Mouse (Mus musculus) embryo, embryonic 11 days (tissue): ENCODE data around the gene Kmt2b.
A peak's percentile ranks its signal among the peaks of the same experiment; 100 is the strongest.

Experiments used
- DNase-seq: peaks from one replicate; pipeline ENCODE4 v3.0.0-alpha.2; 2015

The Kmt2b gene

DNA sequence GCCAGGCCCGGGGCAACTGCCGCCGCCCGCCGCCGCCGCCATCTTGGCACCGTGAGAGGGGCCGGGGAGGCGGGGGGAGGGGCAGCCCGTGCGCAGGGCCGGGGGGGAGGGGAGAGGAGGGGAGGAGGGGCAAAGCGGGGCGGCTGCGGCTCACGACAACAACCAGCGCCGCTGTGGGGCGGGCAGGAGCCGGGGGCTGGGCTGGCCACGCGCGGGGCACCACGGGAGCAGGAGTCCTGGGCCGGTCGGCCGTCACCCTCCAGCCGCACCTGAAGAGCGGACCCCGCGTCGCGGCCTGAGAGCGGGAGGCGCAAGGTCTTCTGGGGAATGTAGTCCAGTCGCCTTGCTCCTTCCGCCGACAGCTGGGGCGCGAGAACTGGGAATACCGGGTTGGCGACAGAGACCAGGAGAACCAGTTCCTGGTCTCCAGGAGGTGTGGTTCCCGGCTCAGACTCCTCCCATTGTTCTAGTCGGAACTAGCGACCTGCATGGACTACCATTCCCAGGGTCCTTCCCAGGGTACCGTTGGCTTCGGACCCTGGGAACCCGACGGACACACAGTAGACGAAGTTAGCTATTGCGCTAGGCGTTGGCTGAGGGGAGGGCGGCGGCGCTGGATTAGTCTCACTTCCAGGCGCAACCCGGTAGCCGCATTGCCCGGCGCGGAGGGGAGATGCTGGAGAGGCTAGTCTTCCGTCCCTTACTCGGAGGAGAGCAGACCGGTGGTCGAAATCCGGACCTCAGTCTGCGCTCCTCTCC, at the start of gene Kmt2b:
Kmt2b (minus strand) TSS at position 51 of the 759 bp plus-strand sequence.
- DNase-seq, result peak; percentile 99

DNA sequence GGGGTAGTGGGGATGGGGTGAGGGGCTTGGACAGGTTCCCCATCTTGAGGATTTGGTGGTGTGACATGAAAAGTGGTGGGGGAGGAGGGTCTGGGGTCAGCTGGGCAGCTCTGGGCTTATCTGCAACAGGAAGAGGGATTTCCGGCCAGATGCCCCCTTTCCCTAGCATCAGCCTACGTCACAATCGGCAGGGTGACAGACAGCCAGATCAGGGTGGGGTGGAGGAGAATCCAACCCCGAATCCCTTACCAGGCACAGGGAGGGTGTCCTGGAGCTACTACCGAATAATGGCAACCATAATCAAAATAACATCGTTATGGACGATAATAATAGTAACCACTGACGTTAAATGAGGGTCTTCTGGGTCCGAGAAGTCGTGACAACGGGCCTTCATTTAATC, 47.9 kb upstream of the Kmt2b start:
- peak; percentile 13 for DNase-seq

DNA sequence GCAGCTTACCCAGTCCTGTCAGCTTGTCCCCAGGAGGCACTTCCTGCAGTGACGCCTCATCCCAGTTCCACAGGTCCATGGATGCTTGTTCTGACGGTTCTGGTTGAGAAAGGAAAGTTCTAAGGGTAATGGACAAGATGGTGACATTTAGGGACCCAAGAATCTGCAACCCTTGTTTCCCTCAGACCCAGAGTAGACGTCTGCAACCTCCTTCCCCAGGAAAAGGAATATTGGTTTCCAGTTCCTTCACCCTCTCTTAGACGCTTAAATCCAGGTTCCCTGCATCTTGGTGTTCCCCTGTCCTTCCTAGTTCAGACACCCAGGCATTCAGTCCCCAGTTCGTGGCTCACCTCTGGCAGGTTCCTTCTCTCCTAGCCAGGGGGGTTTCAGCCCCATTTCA, 47.2 kb upstream of the Kmt2b start, which contains the start of gene Etv2:
Etv2 (minus strand) TSS at position 101 of the 400 bp plus-strand sequence.
- no peak for DNase-seq

DNA sequence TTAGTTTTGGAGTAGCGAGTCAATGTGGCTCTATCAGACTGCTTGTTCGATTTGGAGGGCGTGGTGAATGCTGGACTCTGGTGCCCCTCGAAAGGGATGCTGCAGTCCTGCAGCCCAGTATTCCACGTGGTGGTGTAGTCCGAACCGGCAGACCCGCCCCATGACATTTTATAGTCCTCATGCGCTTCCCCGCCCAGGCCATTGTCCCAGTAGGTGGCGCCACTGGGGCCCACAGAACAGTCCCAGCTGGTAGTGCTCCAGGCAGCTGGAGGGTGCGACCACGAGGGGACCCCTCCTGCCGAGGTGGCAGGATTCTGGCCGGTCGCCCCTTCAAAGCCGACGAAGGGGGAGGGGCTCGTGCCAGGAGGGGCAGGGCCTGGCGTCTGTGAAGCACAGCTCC, 46.1 kb upstream of the Kmt2b start:
- peak; percentile 80 for DNase-seq

DNA sequence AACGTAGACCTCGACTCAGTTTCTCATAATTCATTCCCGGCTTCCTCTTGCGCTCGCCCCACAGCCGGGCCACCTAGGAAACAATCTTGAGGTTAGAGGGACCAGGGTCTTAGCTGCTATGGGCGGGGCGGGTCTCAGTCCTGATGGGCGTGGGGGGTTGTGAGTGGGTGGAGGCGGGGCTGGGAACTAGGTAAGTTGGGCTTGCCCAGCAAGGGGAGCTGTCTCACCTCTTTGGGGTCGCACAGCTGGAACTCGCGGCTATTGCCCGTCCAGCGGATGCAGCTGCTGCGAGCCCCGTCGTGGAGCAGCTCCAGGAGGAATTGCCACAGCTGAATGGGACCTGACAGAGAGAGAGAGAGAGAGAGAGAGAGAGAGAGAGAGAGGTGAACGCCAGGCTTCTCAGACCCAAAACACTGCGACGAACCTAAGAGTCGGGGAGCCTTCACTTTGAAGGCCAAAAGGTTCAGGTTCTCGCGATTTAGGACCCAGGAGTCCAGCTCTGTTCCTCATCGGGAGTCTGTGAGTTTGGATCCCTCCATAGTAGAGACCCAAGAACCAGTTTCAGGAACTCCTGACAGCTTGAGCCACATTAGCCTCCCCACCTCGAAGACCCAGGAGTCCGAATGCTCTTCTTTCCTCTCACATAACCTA, 45.4 kb upstream of the Kmt2b start:
- DNase-seq, result no peak

DNA sequence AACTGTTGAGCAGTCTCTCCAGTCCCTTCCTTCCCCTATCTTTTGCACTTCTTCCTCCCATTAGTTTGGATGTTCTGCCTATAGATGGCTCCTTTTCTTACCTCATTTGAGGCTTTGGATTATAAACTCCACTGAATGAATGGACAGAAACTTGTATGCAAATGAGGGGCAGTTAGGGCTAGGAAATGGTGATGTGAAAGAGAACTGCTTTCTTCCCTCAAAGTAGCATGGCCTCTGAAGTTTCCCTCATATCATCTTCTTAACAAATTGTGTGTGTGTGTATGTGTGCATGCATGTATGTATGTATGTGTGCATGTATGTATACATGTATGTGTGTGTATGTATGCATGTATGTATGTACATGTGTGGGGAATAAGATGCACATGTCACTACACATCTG, 40.5 kb upstream of the Kmt2b start:
- DNase-seq, result no peak

DNA sequence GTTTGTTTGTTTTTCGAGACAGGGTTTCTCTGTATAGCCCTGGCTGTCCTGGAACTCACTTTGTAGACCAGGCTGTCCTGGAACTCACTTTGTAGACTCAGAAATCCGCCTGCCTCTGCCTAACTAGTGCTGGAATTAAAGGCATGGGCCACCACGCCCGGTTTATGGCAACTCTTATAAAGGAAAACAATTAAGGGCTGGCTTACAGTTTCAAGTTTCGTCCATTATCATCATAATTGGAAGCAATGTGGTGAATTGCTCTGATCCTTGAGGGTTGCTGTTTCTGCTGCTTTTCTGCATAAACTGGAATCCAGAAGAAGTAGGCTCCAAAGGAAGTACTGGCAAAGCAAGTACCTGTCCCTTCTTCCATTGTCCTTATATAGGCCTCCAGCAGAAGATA, 38.1 kb upstream of the Kmt2b start:
- no peak for DNase-seq

DNA sequence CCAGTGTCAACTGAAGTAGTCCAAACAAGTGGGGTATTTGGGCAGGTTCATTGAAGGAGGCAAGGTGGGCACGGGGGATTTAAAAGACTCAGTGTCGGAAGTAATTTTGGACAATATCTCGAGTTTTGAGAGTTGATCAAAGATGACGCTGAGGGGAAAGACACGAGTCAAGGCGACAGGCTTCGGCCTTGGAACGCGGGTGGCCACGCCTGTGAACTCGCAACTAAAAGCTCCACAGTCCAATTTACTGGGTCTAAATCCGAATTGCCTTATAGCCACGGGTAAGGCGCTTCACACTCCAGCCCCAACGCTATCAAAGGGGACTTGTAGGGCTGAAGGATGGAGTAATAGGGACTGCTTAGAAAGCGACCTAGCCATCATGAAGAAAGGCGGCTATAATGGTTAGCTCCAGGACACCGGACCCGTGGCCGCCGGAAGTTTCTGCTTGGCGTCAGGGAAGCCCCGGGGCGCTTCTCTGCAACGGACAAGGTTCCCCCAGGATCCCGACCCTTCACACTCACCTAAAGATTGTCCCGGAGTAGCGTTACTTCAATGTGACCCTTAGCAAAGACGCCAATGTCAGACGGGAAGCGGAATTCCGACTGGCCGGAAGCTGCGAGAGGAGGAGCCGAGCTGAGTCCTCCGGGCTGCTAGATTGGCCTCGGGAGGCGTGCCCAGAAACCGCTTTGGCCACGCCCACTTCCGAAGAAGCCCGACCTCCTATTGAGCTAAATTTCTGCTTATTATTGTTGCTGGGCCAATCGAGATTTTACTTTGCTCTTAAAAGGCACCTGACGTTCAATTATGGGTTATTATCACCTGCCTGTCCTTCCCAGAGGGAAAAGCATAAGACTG, 37.2 kb upstream of the Kmt2b start, which contains the start of gene Cox6b1:
Cox6b1 (minus strand) TSS at position 622 of the 855 bp plus-strand sequence.
- DNase-seq, result peak; percentile 95

DNA sequence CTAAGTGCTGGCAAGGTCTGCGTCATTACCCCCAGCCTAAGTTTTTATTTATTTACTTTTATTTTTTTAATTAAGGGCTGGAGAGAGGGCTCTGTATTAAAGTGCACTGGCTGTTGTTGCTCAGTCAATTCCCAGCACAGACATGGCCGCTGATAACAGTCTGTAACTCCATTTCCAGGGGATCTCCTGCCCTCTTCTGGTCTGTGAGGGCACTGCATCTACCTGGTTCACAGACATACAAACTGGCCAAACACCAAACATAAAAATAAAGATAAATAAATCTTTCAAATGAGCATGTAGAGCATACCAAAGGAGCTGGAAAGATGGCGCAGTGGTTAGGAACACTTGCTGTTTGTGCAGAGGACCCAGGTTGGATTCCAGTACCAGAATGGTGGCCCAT, 30.7 kb upstream of the Kmt2b start:
- no peak for DNase-seq

DNA sequence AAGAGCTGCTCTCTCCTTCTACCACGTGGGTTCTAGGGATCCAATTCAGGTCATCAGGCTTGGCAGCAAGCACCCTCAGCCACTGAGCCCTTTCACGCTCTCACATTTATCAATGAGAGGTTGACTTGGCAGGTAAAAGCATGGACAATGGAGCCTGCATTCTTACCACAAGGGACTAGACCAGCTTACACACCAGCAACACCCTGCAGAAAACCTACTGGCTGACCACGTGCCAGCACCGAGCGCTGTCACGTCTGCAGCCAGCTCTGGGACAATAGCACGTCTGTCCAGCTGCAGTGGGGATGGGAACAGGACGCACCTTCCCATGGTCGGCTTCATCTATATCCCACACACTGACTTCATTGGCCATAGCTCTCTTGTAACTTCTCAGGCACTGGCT, 30.1 kb upstream of the Kmt2b start:
- no peak for DNase-seq

DNA sequence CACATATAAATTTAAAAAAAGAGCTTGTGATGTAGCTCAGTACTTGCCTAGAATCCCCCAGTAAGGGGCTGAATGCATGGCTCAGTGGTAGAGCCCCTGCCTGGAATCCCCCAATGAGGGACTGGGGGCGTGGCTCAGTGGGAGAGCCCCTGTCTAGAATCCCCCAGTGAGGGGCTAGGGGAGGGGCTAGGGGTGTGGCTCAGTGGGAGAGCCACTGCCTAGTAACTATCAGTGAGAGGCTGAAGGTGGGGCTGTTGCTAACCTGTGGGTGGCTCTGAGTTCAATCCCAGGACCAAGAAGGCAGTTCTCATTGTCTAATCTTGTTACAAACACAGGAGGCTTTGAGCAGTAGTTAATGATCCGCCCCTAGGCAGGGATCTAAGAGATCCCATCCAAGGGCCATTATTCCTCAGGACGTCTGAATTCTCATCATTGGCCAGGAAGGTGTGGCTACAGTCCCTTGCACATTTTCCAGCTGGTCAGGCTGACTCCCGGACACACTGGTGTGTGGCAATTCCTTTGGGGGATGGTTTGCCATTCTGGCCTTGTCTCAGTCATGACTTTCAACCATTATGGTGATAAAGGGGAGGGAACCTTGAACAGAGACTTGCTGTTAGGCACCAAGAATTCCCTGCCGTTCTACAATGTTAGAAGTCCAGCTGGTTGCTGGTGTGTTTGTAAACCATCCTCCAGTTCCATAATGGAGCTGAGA, 26.7 kb upstream of the Kmt2b start:
- DNase-seq, result no peak

DNA sequence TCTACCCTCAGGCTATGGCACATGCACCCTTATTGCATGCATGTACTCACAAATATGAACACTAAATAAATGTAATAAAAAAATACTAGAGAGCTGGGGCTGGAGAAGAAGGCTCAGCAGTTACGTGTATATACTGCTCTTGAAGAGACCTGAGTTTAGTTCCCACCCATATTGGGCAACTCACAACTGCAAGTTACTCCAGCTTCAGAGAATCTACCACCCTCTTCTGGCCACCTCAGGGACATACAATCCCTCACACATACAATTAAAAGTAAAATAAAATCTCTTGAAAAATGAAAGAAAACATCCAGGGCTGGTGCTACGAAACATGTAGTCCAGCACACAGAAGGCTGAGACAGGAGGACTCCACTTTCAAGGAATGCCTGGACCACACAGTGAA, 25.9 kb upstream of the Kmt2b start:
- no peak for DNase-seq

DNA sequence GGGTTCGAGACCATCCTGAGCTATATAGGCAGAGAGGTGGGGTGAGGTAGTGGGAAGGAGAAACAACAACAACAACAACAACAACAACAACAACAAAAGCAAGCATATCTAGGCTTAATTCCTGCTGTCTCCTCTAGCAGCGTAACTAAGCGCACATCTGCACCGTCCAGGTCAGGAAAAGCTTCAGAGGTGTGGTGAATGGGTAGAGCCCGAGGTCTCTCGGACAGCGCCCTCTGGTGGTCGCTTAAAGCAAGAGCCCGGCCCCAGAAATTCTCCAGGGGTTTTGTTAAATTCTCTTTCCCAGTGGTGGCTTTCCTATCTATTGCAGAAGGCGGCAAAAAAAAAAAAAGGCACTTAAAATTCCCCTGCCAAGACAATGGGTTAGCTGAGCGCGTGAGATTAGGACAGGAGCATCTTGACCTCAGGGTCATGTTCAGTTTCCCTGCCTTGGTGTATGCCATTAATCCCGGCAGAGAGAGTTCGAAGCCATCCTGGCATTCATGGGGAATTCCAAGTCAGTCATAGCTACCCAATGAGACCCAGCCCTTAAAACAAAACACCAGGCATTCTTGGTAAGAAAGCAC, 25.1 kb upstream of the Kmt2b start:
- peak; percentile 74 for DNase-seq

DNA sequence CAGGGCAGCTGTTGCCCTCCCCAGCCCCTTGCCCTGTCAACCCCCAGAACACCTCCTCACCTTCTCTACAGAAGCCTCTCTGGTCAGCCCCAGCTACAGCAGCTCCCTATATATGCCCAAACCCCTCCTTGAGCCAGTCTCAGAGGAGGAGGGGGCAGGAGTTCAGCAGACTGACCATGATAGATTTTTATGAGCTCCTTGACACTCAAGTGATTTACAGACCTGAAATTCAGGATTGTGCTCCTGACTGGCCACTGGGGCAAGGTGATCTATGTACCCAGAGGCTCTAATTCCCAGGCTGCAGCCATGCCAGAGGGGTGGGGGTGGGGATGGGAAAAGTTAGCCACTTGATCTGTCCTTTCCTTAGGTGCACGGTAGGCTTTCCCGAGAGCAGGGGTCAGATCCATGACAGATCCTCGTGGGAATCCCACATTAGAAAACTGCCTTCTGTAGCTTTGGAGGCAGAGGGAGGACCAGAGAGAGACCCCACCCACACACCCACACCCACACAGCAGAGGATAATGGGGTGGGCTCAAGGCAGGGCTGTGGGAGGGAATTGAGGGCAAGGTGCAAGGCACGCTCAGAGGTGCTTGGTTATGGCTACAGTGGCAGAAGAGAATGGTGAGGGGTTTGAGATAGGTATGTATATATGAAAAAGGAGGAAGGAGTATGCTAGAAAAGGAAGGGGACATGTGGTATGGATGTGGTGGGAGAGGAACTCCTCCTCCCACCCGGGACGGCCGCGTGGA, 24.3 kb upstream of the Kmt2b start, which contains the start of gene Upk1a:
Upk1a (minus strand) TSS at position 194 of the 749 bp plus-strand sequence.
- peak; percentile 24 for DNase-seq

DNA sequence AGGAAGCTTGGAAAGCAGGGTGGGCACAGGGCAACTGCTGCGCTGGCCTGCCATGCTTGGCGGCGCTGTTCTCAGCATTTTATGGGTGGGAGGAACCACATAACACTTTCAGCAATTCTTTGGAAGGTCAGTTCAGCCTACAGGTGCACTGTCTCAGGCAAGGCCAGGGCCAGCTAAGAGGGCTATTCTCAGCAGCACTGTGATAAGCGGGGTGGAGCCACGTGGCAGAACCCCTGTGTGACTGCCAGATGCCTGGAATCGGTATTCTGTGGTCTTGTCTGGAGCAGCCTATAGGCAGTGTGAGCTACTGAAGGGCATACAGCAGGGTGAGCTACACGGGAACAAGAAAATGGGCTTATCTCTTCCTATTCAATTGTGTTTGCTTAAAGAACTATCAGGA, 21.5 kb upstream of the Kmt2b start:
- DNase-seq, result no peak

DNA sequence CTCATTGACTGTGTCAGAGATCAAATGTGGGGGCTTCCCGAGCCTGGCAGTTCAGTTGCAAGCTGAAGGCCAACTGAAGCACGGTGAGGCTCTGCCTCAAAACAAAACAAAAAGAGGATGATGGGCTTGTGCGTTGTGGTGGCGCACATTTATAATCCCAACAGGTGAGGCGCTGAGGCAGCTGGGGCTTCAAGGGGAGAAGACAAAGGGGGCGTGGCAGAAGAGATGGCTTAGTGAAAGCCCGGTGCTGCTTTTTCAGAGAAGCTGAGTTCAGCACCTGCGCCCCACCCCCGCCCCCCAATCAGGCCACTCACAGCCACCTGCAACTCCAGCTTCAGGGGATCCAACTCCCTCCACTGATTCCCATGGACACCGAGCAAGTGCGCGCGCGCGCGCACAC, 19.9 kb upstream of the Kmt2b start:
- DNase-seq, result no peak

DNA sequence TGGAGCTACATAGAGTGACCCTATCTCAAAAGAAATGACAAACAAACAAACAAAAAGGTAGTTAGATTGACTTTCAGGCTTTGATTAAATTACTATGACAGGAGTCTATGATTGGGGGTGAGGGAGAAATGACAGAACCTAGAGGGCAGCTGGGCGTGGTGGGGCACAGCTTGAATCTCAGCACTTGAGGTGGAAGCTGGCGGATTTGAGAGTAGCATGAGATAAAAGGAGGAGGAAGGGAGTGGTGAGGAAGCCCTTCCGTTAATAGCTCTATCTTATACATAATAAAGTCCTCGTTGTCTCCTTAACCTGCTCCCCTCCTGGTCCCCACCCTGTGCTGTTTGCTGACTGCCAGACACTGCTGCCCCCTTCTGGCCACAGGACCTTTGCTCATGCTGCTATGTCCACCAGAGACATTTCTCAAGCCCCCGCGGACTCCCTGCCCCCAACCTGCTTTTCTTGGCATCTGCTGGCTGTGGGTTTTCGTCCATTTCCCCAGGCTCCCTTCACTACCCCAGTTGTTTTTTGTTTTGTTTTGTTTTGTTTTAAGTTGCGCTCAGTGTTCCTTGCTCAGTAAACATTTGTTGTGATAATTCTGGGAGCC, 19.3 kb upstream of the Kmt2b start:
- DNase-seq, result peak; percentile 63

DNA sequence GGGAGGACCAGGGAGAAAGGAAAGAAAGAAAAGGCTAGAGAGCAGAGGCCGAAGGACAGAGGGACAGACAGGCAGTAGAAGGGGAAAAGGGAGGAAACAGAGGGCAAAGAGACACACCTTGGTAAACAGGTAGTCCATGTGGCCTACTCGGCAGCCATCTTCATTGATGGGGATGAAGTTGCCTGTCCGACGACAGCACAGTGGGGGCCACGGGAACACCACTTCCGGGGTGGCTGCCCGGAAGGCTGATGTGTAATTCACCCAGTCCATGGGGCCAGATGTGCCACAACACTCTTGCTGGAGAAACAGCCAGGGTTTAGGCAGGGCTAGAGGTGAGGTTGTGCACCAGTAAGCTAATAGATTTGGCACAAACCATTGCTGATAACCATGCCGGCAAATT, 16.4 kb upstream of the Kmt2b start:
- DNase-seq, result no peak

DNA sequence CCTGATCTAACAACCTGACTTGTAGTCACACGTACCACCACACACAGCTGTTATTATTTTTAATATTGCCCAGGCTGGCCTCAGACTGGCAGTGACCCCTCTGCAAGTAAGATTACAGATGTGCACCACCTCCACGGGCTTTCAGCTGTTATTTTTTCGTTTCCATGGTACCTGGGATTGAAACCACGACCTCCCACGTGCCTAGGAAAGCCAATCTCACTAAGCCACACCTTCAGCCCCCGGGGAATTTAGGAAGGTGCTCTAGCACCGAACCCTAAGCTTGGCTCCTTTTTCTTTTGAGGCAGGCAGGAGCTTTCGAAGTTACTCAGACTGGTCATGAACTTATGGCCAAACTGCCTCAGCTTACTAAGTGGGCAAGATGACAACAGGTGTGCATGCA, 15.9 kb upstream of the Kmt2b start:
- no peak for DNase-seq

DNA sequence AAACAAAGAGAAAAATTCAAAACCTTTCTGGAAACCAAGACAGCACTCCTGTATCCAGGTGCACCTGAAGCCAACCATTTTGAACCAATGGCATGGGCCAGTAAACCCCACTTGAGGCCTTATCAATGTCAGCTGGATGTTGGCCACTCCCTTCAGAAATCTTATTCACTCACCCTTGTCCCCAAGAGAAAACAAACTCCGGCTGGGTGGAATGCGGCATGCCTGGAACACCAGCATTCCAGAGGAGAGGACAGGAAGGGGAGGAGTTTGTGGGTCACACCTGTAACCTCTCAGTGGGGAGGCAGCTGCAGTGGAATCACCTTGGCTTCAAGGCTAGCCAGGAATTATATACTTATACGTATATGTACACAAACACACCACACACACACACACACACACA, 14.1 kb upstream of the Kmt2b start:
- no peak for DNase-seq

DNA sequence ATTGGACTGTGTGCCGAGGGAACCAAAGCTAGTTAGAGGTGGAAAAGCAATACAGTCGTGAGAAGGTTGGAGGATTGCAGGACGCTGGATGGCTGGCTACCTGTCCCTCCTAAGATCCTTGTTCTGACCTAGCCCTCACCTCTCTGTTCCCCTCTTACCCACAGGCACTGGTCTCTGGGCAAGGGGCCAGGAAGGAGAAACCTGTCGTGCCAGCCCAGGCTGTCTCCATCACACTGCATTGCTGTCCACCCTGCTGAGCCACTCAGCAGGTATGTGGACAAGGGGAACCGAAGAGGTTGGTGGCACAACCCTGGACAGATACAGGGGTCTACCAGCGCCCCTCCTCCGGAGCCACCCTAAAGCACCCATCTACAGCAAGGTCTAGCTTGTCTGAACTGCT, 12.1 kb upstream of the Kmt2b start:
- no peak for DNase-seq
